Mouse (Mus musculus) hindbrain, postnatal 0 days (tissue): Measurements from ENCODE around the gene Lypd6. TPM values are rescaled to one million over a fixed set of nuclear protein-coding genes. Genes with fewer than 3 reads are reported as not detected.

ENCODE experiments used
- ATAC-seq: fragments of 200-750 bp; cut with Nextera tagmentation; 2 replicates; pipeline ENCODE4 v1.8.0; 2017; ENCODE audit warnings: mild to moderate bottlenecking, moderate TSS enrichment, moderate library complexity
- DNase-seq: peaks from one replicate; pipeline ENCODE4 v3.0.0-alpha.2; 2015; ENCODE audit warnings: low spot score
- H3K27ac ChIP-seq: fragments of 300-500 bp; sonication (generic); 2 replicates; pipeline ENCODE4 v1.5.1; 2014; ENCODE audit warnings: mild to moderate bottlenecking
- H3K27me3 ChIP-seq: fragments of 300-500 bp; sonication (generic); 2 replicates; pipeline ENCODE4 v1.6.1; 2014; ENCODE audit warnings: low read length, mixed read lengths; ENCODE audit not compliant: insufficient read depth
- H3K36me3 ChIP-seq: fragments of 300-500 bp; sonication (generic); 2 replicates; pipeline ENCODE4 v1.6.1; 2014; ENCODE audit warnings: low read length, mixed read lengths; ENCODE audit not compliant: insufficient read depth
- H3K4me1 ChIP-seq: fragments of 300-500 bp; sonication (generic); 2 replicates; pipeline ENCODE4 v1.6.1; 2014; ENCODE audit warnings: antibody characterized with exemption, low read length, mixed read lengths; ENCODE audit not compliant: insufficient read depth
- H3K4me2 ChIP-seq: fragments of 300-500 bp; sonication (generic); 2 replicates; pipeline ENCODE4 v1.6.1; 2014; ENCODE audit warnings: low read depth, mild to moderate bottlenecking, low read length, moderate library complexity, mixed read lengths
- H3K4me3 ChIP-seq: fragments of 300-500 bp; sonication (generic); 2 replicates; pipeline ENCODE4 v1.5.1; 2014; ENCODE audit warnings: low read length
- H3K9ac ChIP-seq: fragments of 300-500 bp; sonication (generic); replicated peaks from 2 replicates; pipeline ENCODE4 v1.6.1; 2014; ENCODE audit warnings: mild to moderate bottlenecking, low read length, moderate library complexity, mixed read lengths
- H3K9me3 ChIP-seq: fragments of 300-500 bp; sonication (generic); 2 replicates; pipeline ENCODE4 v1.6.1; 2016; ENCODE audit warnings: low read length, mixed read lengths
- CTCF ChIP-seq: IDR thresholded peaks from 2 replicates; pipeline ENCODE4 v1.5.1; 2016; ENCODE audit warnings: antibody characterized with exemption, control low read depth, low read depth
- WGBS: fragments of 180-500 bp; shearing (Covaris S2); extraction: QIAGEN DNeasy Blood & Tissue Kit; methylation state at CpG from one replicate; pipeline ENCODE4 v1.1.7; 2014; 5-methylcytosine and 5-hydroxymethylcytosine counted together
- polyA plus RNA-seq: library from polyadenylated mRNA; unstranded; fragments of >200 nt; fragmentation: Nextera tagmentation; extraction: Ambion mirVana; gene quantifications from 2 replicates; pipeline ENCODE4 v1.2.1, GENCODE M21; 2015
- total RNA-seq: library from RNA; depleted of rRNA; stranded (reverse); fragments of >200 nt; gene quantifications from 2 replicates; pipeline ENCODE4 v1.2.3, GENCODE M21; 2014

Lypd6 gene
- total and polyA plus RNA-seq, 2 experiments from 2014 or later: 13.6 to 19.4 TPM

DNA sequence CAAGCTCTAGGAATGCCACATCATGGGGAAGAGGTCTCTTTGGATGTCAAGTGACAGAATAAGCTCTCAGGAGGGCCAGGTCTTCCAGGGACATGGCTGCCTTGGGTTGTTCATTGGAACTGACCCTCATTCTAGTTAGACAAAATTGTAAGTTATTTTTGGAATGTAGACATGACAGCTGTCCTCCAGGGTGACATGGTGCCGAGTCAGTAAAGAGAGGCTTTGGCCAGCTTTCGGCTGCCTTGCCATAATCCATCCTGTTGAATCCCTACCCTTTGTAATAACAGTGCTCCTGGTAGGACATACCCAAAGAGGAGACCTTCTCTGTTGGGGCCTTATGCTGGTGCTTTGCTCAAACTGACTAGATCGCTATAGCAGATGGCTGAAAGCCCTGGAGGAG is 39.8 kb downstream of the Lypd6 start:
- ATAC-seq (no peak), DNase-seq (no peak)
- no peak overlapping the region for H3K9ac ChIP-seq
- H3K4me3 ChIP-seq: no peak overlapping the region
- H3K4me2 ChIP-seq: no peak overlapping the region
- no peak overlapping the region for H3K27ac ChIP-seq
- H3K27me3 ChIP-seq: no peaks in the 10 kb centered on the region
- no peak for TF ChIP-seq CTCF
- H3K36me3 ChIP-seq: no peaks in the 10 kb centered on the region
- H3K4me1 ChIP-seq: 0 out of 2 replicates have a peak, but pooled peaks cover 4% of the 10 kb centered on the region
- no peaks in the 10 kb centered on the region for H3K9me3 ChIP-seq
- WGBS: 87% methylated on average over 3 of the region's 3 CpGs

DNA sequence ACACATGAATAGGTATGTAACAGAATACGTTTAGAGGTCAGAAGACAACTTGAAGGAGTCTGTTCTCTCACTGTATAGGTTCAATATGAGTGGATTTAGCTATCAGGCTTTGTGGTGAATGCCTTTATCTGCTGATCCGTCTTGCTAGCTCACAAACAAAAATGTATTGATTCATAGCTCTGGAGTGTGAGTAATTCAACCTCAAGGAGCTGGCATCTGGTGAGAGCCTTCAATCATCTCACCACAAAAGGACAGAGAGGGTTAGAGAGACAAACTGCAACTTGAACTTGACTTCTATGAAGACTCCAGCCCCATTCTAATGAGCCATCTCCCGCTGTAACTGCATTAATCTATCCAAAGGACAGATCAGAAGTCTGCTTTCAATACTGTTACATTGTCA is 40.6 kb downstream of the Lypd6 start:
- H3K4me2 ChIP-seq: no peak overlapping the region
- 64% methylated on average over 3 of the region's 3 CpGs for WGBS
- TF ChIP-seq CTCF: no peak
- no peak for DNase-seq
- no peak overlapping the region for H3K27ac ChIP-seq
- no peak overlapping the region for H3K9ac ChIP-seq
- H3K4me1 ChIP-seq: no peaks in the 10 kb centered on the region
- no peak for ATAC-seq
- H3K27me3 ChIP-seq: no peaks in the 10 kb centered on the region
- H3K4me3 ChIP-seq: no peak overlapping the region
- H3K9me3 ChIP-seq: no peaks in the 10 kb centered on the region
- no peaks in the 10 kb centered on the region for H3K36me3 ChIP-seq

GRCm38 (mm10) chr2:50110167-50110566 is 43.9 kb downstream of the Lypd6 start:
- DNase-seq (peak; percentile 15), ATAC-seq (no peak)
- Histone ChIP-seq H3K27me3 (no peaks in the 10 kb centered on the region), H3K36me3 (no peaks in the 10 kb centered on the region), H3K4me2 (no peak overlapping the region), H3K4me1 (no peaks in the 10 kb centered on the region), H3K27ac (0 out of 2 replicates have a peak overlapping the region, but pooled peaks have one; percentile 41), H3K4me3 (no peak overlapping the region), H3K9me3 (no peaks in the 10 kb centered on the region), H3K9ac (no peak overlapping the region)
- 45% methylated on average over 10 of the region's 10 CpGs for WGBS
- no peak for TF ChIP-seq CTCF

- WGBS: 69% methylated on average over 3 of the region's 3 CpGs
These were observed 44.9 kb downstream of the Lypd6 start for GRCm38 (mm10) chr2:50111169-50111568.

GRCm38 (mm10) chr2:50111609-50112008 is 45.4 kb downstream of the Lypd6 start:
- no peak overlapping the region for H3K4me3 ChIP-seq
- no peak overlapping the region for H3K9ac ChIP-seq
- no peak overlapping the region for H3K27ac ChIP-seq
- ATAC-seq: no peak
- no peaks in the 10 kb centered on the region for H3K27me3 ChIP-seq
- DNase-seq: no peak
- H3K4me2 ChIP-seq: no peak overlapping the region
- H3K4me1 ChIP-seq: no peaks in the 10 kb centered on the region
- TF ChIP-seq CTCF: no peak
- H3K36me3 ChIP-seq: no peaks in the 10 kb centered on the region
- no peaks in the 10 kb centered on the region for H3K9me3 ChIP-seq
- 56% methylated on average over 1 of the region's 1 CpGs for WGBS

More at GRCm38 (mm10) chr2:50111169-50111568, 44.9 kb downstream of the Lypd6 start:
- Histone ChIP-seq H3K4me2 (no peak overlapping the region), H3K27me3 (no peaks in the 10 kb centered on the region), H3K4me3 (no peak overlapping the region), H3K36me3 (no peaks in the 10 kb centered on the region), H3K4me1 (no peaks in the 10 kb centered on the region), H3K9ac (no peak overlapping the region), H3K9me3 (no peaks in the 10 kb centered on the region), H3K27ac (no peak overlapping the region)
- TF ChIP-seq CTCF: no peak
- DNase-seq: no peak
- no peak for ATAC-seq

DNA sequence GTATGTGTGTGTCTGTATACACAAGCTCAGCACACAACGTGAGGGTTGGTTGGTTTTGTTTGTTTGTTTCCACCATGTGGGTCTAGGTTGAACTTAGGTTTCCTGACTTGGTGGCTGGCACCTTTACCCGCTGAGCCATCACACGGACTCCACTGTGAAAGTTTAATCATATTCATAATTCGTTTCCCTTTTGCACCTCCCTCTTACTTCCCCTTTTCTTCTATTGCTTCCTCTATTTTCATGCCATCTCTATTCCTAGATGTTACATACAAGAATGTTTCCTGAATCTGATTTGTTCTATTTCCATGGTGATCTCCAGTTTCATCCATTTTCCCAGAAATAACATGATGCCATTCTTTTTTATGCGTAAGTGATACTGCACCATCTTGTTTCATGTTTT is 46.2 kb downstream of the Lypd6 start:
- Histone ChIP-seq H3K4me3 (no peak overlapping the region), H3K9me3 (no peaks in the 10 kb centered on the region), H3K27me3 (no peaks in the 10 kb centered on the region), H3K4me2 (no peak overlapping the region), H3K36me3 (no peaks in the 10 kb centered on the region), H3K9ac (no peak overlapping the region), H3K4me1 (no peaks in the 10 kb centered on the region), H3K27ac (no peak overlapping the region)
- DNase-seq (no peak), ATAC-seq (no peak)
- no peak for TF ChIP-seq CTCF
- 92% methylated on average over 5 of the region's 5 CpGs for WGBS

DNA sequence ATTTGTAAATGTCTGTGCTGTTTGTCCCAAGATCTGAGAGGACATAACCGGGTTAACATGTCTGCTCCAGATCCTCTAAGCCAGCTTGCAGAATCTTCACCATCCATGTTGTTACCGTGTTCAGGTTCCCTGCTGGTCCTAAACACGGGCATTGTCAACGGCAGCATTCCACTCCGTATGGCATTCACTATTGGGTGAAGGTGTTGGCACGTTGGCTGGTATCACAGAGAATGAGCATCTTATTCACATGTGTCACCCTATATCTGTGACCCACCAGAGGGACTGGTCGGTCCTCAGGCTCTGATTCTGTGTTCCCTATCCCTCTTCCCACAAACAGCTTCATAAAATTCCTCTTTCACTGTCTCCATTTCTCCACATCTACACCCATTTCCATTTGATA is 52.9 kb downstream of the Lypd6 start:
- Histone ChIP-seq H3K36me3 (no peaks in the 10 kb centered on the region), H3K9ac (no peak overlapping the region), H3K4me2 (no peak overlapping the region), H3K4me1 (no peaks in the 10 kb centered on the region), H3K27ac (no peak overlapping the region), H3K9me3 (no peaks in the 10 kb centered on the region), H3K4me3 (no peak overlapping the region), H3K27me3 (no peaks in the 10 kb centered on the region)
- 94% methylated on average over 7 of the region's 7 CpGs for WGBS
- no peak for TF ChIP-seq CTCF
- ATAC-seq (no peak), DNase-seq (no peak)
